Mouse (Mus musculus): ENCODE measurements around the gene Cdc73. TPM values are rescaled to one million over a fixed set of nuclear protein-coding genes. Genes with fewer than 3 reads are reported as not detected.

Gene Cdc73
- total RNA-seq, 1 experiment from 2014 or later, result 23.9 TPM

- ATAC-seq (replicated peaks in 1 of 2; ENCODE audit: insufficient read depth in 1 of 2, low FRiP score in 2 of 2, low TSS enrichment in 1 of 2, low read depth in 1 of 2, poor library complexity in 2 of 2, severe bottlenecking in 2 of 2), result no peak
These were observed 82.9 kb downstream of the Cdc73 start for GRCm38 (mm10) chr1:143619760-143620159.

GRCm38 (mm10) chr1:143612901-143613300 lies 89.8 kb downstream of the Cdc73 start:
- ATAC-seq (replicated peaks in 1 of 2; ENCODE audit: insufficient read depth in 1 of 2, low FRiP score in 2 of 2, low TSS enrichment in 1 of 2, low read depth in 1 of 2, poor library complexity in 2 of 2, severe bottlenecking in 2 of 2), result no peak

GRCm38 (mm10) chr1:143608911-143609310 lies 93.8 kb downstream of the Cdc73 start:
- ATAC-seq (replicated peaks in 1 of 2; ENCODE audit: insufficient read depth in 1 of 2, low FRiP score in 2 of 2, low TSS enrichment in 1 of 2, low read depth in 1 of 2, poor library complexity in 2 of 2, severe bottlenecking in 2 of 2), result no peak

- ATAC-seq (replicated peaks in 1 of 2; ENCODE audit: insufficient read depth in 1 of 2, low FRiP score in 2 of 2, low TSS enrichment in 1 of 2, low read depth in 1 of 2, poor library complexity in 2 of 2, severe bottlenecking in 2 of 2), result no peak
These were observed 105.8 kb downstream of the Cdc73 start for GRCm38 (mm10) chr1:143596864-143597263.

GRCm38 (mm10) chr1:143576824-143577543 lies 125.7 kb downstream of the Cdc73 start:
- ATAC-seq (replicated peaks in 1 of 2; ENCODE audit: insufficient read depth in 1 of 2, low FRiP score in 2 of 2, low TSS enrichment in 1 of 2, low read depth in 1 of 2, poor library complexity in 2 of 2, severe bottlenecking in 2 of 2), result no peak

- ATAC-seq (replicated peaks in 1 of 2; ENCODE audit: insufficient read depth in 1 of 2, low FRiP score in 2 of 2, low TSS enrichment in 1 of 2, low read depth in 1 of 2, poor library complexity in 2 of 2, severe bottlenecking in 2 of 2), result no peak
These were observed 144.5 kb downstream of the Cdc73 start for GRCm38 (mm10) chr1:143558235-143558634.

GRCm38 (mm10) chr1:143555533-143555932 lies 147.2 kb downstream of the Cdc73 start:
- no peak for ATAC-seq (replicated peaks in 1 of 2; ENCODE audit: insufficient read depth in 1 of 2, low FRiP score in 2 of 2, low TSS enrichment in 1 of 2, low read depth in 1 of 2, poor library complexity in 2 of 2, severe bottlenecking in 2 of 2)

GRCm38 (mm10) chr1:143554621-143555020 lies 148.1 kb downstream of the Cdc73 start:
- ATAC-seq (replicated peaks in 1 of 2; ENCODE audit: insufficient read depth in 1 of 2, low FRiP score in 2 of 2, low TSS enrichment in 1 of 2, low read depth in 1 of 2, poor library complexity in 2 of 2, severe bottlenecking in 2 of 2), result no peak

Other genes starting within 250 kb of the Cdc73 start
- gene B3galt2, start 62.2 kb downstream of the Cdc73 start, total RNA-seq (2017), result 0.25 and 0.40 TPM in 2 replicates
- 33.1 and 40.3 TPM in 2 replicates for gene Glrx2, start 13.4 kb upstream of the Cdc73 start, total RNA-seq (2017)
- 11.3 and 13.6 TPM in 2 replicates for gene Trove2, start 74.2 kb upstream of the Cdc73 start, total RNA-seq (2017)
- 156 and 159 TPM in 2 replicates for gene Uchl5, start 74.4 kb upstream of the Cdc73 start, total RNA-seq (2017)

Measured in hematopoietic stem cell, adult 5-6 weeks (primary cell).